Mouse (Mus musculus) heart, embryonic 13.5 days (tissue): ENCODE measurements at regions not wholly inside any gene's neighbourhood (a gene's known extent, or its start where the extent isn't known, plus 50 kb on each side); places are given as distances from the start of the nearest gene placed in this dataset.

Experiments
- ATAC-seq: fragments of 200-750 bp; cut with Nextera tagmentation; 2 replicates; pipeline ENCODE4 v1.8.0; 2017; ENCODE audit warnings: moderate TSS enrichment; ENCODE audit not compliant: insufficient number of reproducible peaks, low FRiP score, low TSS enrichment; ENCODE audit errors: extremely low read depth
- H3K27ac ChIP-seq: fragments of 300-500 bp; sonication (generic); replicated peaks from 2 replicates; pipeline ENCODE4 v1.5.1; 2015; ENCODE audit warnings: moderate library complexity, mild to moderate bottlenecking, inconsistent platforms
- H3K27me3 ChIP-seq: fragments of 300-500 bp; sonication (generic); replicated peaks from 2 replicates; pipeline ENCODE4 v1.6.1; 2015; ENCODE audit warnings: mild to moderate bottlenecking, inconsistent platforms
- H3K36me3 ChIP-seq: fragments of 300-500 bp; sonication (generic); 2 replicates; pipeline ENCODE4 v1.6.1; 2015; ENCODE audit warnings: mild to moderate bottlenecking, inconsistent platforms
- H3K4me1 ChIP-seq: fragments of 300-500 bp; sonication (generic); 2 replicates; pipeline ENCODE4 v1.6.1; 2015; ENCODE audit warnings: inconsistent platforms
- H3K4me2 ChIP-seq: fragments of 300-500 bp; sonication (generic); 2 replicates; pipeline ENCODE4 v1.6.1; 2015; ENCODE audit warnings: inconsistent platforms, mild to moderate bottlenecking, moderate library complexity
- H3K4me3 ChIP-seq: fragments of 300-500 bp; sonication (generic); 2 replicates; pipeline ENCODE4 v1.5.1; 2015; ENCODE audit warnings: moderate library complexity, mild to moderate bottlenecking, inconsistent platforms
- H3K9ac ChIP-seq: fragments of 300-500 bp; sonication (generic); 2 replicates; pipeline ENCODE4 v1.6.1; 2015; ENCODE audit warnings: inconsistent platforms, mild to moderate bottlenecking, moderate library complexity
- H3K9me3 ChIP-seq: fragments of 300-500 bp; sonication (generic); 2 replicates; pipeline ENCODE4 v1.6.1; 2016; ENCODE audit warnings: inconsistent platforms
- WGBS: fragments of 180-500 bp; shearing (Covaris S2); methylation state at CpG from one replicate; pipeline ENCODE4 v1.1.7; 2015; ENCODE audit warnings: mixed read lengths; 5-methylcytosine and 5-hydroxymethylcytosine counted together

DNA sequence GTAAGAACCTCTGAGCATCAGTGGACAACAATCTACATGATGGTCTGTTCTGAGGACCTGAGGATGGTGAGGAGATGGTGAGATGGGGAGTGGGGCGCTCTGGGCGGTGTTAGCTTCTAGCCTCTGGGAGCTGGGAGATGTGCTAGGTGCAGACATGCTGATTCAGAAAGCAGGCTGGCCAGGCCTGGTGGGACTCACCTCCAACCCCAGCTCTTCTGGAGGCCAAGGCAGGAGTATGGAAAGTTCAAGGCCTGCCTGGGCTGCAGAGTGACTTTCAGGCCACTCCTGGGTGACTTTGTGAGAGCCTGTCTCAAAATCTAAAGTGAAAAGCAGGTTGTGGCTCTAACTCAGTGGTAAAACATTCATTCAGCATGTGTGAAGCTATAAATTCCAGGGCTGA is 171.6 kb downstream of the Rab11fip4 start:
- no peak for ATAC-seq
- H3K27me3 ChIP-seq: no peaks in the 10 kb centered on the region
- no peaks in the 10 kb centered on the region for H3K4me1 ChIP-seq
- H3K4me3 ChIP-seq: no peak overlapping the region
- no peaks in the 10 kb centered on the region for H3K9me3 ChIP-seq
- no peak overlapping the region for H3K27ac ChIP-seq
- no peak overlapping the region for H3K4me2 ChIP-seq
- no peak overlapping the region for H3K9ac ChIP-seq
- 92% methylated on average over 2 of the region's 2 CpGs for WGBS
- H3K36me3 ChIP-seq: no peaks in the 10 kb centered on the region

DNA sequence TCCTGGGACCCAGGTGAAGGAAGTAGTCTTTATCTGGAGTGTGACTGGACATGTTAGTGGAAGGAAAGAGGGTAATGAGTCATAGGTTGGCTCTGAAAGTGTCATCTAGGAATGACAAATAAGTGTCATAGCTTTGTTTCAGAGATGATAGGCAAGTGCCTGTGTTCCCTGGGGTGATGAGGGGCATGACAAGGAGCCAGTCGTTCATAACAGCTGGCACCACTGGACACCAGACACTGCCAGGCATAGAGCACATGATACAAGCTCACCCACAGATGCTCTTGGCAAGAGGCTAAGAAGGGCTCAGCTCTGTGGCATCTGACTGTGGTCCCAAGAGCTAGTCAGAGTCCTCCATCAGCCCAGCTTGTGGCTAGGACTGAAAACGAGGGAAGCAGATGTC is 171.0 kb downstream of the Rab11fip4 start:
- H3K27me3 ChIP-seq: no peaks in the 10 kb centered on the region
- no peak overlapping the region for H3K9ac ChIP-seq
- no peak overlapping the region for H3K27ac ChIP-seq
- no peak for ATAC-seq
- no peaks in the 10 kb centered on the region for H3K4me1 ChIP-seq
- no peak overlapping the region for H3K4me3 ChIP-seq
- H3K4me2 ChIP-seq: no peak overlapping the region
- H3K36me3 ChIP-seq: no peaks in the 10 kb centered on the region
- WGBS: 48% methylated on average over 2 of the region's 2 CpGs
- no peaks in the 10 kb centered on the region for H3K9me3 ChIP-seq

DNA sequence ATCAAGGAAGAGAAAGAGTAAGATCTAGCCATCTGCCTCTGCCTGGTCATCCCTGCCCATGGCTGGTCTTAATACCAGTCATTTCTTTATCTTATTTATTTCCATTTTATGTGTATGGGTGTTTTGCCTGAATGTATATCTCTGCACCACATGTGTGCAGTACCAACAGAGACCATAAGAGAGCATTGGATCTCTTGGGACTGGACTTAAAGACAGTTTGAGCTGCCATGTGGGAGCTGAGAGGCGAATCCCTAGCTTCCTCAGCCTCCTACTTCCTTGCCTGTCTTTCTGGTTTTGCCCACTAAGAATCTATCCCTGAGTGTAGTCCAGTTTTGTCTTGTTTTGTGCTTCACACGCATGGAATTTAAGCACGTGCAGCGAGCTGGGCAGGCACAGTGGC is 169.5 kb downstream of the Rab11fip4 start:
- 87% methylated on average over 4 of the region's 4 CpGs for WGBS
- H3K27me3 ChIP-seq: no peaks in the 10 kb centered on the region
- no peaks in the 10 kb centered on the region for H3K4me1 ChIP-seq
- no peaks in the 10 kb centered on the region for H3K36me3 ChIP-seq
- no peak overlapping the region for H3K27ac ChIP-seq
- no peak overlapping the region for H3K9ac ChIP-seq
- H3K9me3 ChIP-seq: no peaks in the 10 kb centered on the region
- H3K4me2 ChIP-seq: no peak overlapping the region
- no peak for ATAC-seq
- H3K4me3 ChIP-seq: no peak overlapping the region

- Histone ChIP-seq H3K9ac (no peak overlapping the region), H3K4me3 (no peak overlapping the region), H3K36me3 (no peaks in the 10 kb centered on the region), H3K9me3 (no peaks in the 10 kb centered on the region), H3K27ac (no peak overlapping the region), H3K27me3 (no peaks in the 10 kb centered on the region), H3K4me1 (no peaks in the 10 kb centered on the region), H3K4me2 (no peak overlapping the region)
- 90% methylated on average over 3 of the region's 3 CpGs for WGBS
- no peak for ATAC-seq
These were observed 167.3 kb downstream of the Rab11fip4 start for GRCm38 (mm10) chr11:79758281-79758680.

DNA sequence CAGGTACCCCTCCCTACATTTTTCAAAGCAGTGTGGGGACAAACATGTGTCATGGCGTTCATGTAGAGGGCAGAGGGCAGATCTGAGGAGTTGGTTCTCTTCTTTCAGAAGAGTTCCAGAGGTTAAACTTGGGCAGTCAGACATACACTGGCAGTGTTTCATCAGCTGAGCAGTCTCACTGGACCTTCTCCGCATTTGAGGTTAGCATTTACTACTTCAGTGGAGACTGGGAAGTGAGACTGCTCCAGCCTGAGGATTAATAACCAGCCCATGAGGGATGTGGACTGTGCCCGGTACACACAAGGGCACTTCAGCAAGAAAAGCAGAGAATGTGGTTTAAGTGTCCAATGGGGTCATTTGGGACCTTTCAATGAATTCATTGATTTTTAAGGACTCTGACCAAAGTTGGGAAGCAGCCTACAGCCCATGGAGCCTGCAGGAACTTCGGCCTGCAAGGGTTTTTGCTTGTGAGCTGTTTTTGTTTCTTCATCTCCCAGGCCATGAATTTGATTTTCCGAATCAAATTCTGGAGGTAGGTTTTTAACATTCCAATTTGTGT is 166.6 kb downstream of the Rab11fip4 start:
- no peaks in the 10 kb centered on the region for H3K36me3 ChIP-seq
- H3K4me2 ChIP-seq: no peak overlapping the region
- WGBS: 82% methylated on average over 5 of the region's 5 CpGs
- no peak overlapping the region for H3K9ac ChIP-seq
- H3K27me3 ChIP-seq: no peaks in the 10 kb centered on the region
- H3K9me3 ChIP-seq: no peaks in the 10 kb centered on the region
- no peak for ATAC-seq
- no peak overlapping the region for H3K27ac ChIP-seq
- H3K4me3 ChIP-seq: no peak overlapping the region
- H3K4me1 ChIP-seq: peaks cover 2% of the 10 kb centered on the region

DNA sequence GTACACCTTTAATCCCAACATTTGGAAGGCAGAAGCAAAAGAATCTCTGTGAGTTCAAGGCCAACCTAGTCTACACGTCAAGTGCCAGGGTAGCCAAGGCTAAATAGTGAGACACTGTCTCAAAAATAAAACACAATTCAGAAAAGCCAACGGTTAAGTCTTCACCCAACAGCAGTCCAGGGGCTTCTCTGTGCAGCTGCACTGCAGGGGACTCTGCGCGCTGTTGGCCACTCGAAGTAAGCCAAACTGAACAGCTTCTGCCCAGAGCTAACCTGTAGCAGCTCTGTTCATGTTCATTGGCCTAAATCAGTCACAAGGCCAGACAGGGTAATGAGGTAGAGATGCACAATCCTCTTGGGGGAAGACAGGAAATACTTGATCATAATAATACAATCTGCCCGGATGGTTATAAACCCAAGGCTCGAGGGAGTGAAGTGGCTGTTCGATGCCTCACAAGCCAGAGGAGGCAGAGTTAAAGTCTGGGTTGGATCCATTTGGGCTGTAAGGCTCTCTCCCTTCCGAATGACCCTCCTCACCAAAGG is 165.4 kb downstream of the Rab11fip4 start:
- ATAC-seq: no peak
- 84% methylated on average over 9 of the region's 9 CpGs for WGBS
- H3K9ac ChIP-seq: no peak overlapping the region
- peaks cover 15% of the 10 kb centered on the region for H3K4me1 ChIP-seq
- H3K36me3 ChIP-seq: no peaks in the 10 kb centered on the region
- H3K4me2 ChIP-seq: no peak overlapping the region
- H3K27ac ChIP-seq: no peak overlapping the region
- no peaks in the 10 kb centered on the region for H3K27me3 ChIP-seq
- H3K4me3 ChIP-seq: no peak overlapping the region
- H3K9me3 ChIP-seq: no peaks in the 10 kb centered on the region

GRCm38 (mm10) chr11:79753491-79753890 is 162.5 kb downstream of the Rab11fip4 start:
- Histone ChIP-seq H3K27me3 (no peaks in the 10 kb centered on the region), H3K27ac (no peak overlapping the region), H3K4me3 (no peak overlapping the region), H3K9ac (no peak overlapping the region), H3K4me1 (peaks cover 27% of the 10 kb centered on the region), H3K36me3 (no peaks in the 10 kb centered on the region), H3K9me3 (no peaks in the 10 kb centered on the region), H3K4me2 (no peak overlapping the region)
- WGBS: 72% methylated on average over 2 of the region's 2 CpGs
- ATAC-seq: no peak

DNA sequence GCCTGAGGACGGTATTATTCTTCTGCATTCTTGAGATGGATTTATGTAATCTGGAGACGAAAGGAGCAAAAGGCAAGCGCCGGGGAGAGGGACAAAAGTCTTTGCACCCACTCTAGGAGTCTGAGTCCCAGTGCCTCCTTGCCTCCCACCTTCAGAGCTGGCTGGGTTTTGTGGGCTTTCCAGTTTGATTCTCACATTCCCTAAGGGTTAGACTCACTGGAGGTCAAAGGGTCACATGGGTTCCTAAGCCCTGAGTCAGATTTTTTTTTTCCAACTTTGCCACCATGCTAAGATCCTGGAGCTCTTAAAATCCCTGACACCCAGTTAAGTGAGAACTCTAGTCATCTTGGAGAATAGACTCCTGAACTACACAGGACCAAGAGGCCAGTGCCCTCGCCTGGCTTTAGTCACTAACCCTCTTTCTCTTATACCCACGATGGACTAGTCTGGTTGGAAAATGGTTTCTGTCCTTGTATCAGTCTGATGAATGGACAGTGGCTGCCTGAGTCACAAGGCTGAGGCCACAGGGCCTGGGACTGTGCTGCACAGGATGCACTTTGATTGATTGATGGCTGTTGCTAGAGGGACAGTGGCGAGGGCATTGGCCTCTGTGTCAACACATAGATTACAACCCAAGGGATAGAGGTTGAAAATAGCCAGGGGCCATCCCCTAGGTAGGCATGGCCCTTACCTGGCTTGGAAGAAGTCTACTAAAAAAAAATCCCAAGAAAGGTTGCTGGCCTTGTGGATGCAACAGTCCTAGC is 161.9 kb downstream of the Rab11fip4 start:
- no peak overlapping the region for H3K4me2 ChIP-seq
- 54% methylated on average over 7 of the region's 7 CpGs for WGBS
- H3K27me3 ChIP-seq: no peaks in the 10 kb centered on the region
- H3K9me3 ChIP-seq: no peaks in the 10 kb centered on the region
- no peak overlapping the region for H3K4me3 ChIP-seq
- no peaks in the 10 kb centered on the region for H3K36me3 ChIP-seq
- peak overlapping the region; percentile 29; the same call in 1 of the 2 replicates for H3K9ac ChIP-seq
- ATAC-seq: no peak
- H3K27ac ChIP-seq: 0 out of 2 replicates have a peak overlapping the region, but pooled peaks have one; percentile 13
- peaks cover 27% of the 10 kb centered on the region for H3K4me1 ChIP-seq

GRCm38 (mm10) chr11:79751751-79752716 is 161.0 kb downstream of the Rab11fip4 start:
- Histone ChIP-seq H3K9me3 (no peaks in the 10 kb centered on the region), H3K4me3 (no peak overlapping the region), H3K27me3 (no peaks in the 10 kb centered on the region), H3K36me3 (no peaks in the 10 kb centered on the region), H3K27ac (0 out of 2 replicates have a peak overlapping the region, but pooled peaks have one; percentile 13), H3K9ac (peak overlapping the region; percentile 29; the same call in 1 of the 2 replicates), H3K4me2 (0 out of 2 replicates have a peak overlapping the region, but pooled peaks have one; percentile 4), H3K4me1 (peaks cover 27% of the 10 kb centered on the region)
- ATAC-seq: 0 out of 2 replicates have a peak, but pooled peaks have one; percentile 42
- 45% methylated on average over 14 of the region's 14 CpGs for WGBS

DNA sequence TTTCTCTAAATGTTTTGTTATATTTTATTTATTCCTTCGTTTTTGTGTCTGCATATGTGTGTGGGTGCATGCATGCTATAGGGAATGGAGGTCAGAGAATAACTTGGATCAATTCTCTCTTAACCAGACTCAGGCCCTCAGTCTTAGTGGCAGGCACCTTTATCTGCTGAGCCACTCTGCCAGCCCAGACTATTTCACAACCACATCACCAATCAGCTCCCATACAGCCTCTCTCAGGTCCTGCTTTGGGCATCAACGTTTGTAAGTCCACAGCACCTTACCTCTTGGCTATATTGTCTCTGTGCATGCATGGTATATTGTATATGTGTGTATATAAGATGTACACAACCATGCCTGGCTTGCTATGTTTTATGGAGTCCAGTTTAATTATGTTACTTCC is 159.9 kb downstream of the Rab11fip4 start:
- Histone ChIP-seq H3K36me3 (no peaks in the 10 kb centered on the region), H3K4me3 (no peak overlapping the region), H3K27ac (no peak overlapping the region), H3K4me2 (no peak overlapping the region), H3K9me3 (no peaks in the 10 kb centered on the region), H3K4me1 (peaks cover 27% of the 10 kb centered on the region), H3K27me3 (no peaks in the 10 kb centered on the region), H3K9ac (no peak overlapping the region)
- WGBS: 50% methylated on average over 2 of the region's 2 CpGs
- no peak for ATAC-seq
